Mouse (Mus musculus) embryonic facial prominence, embryonic 12.5 days (tissue): ENCODE measurements at regions not wholly inside any gene's neighbourhood (a gene's known extent, or its start where the extent isn't known, plus 50 kb on each side); places are given as distances from the start of the nearest gene placed in this dataset.

Experiments
- ATAC-seq: fragments of 200-750 bp; cut with Nextera tagmentation; 2 replicates; pipeline ENCODE4 v1.8.0; 2017; ENCODE audit not compliant: insufficient number of reproducible peaks, insufficient read depth, low FRiP score, low TSS enrichment
- H3K27ac ChIP-seq: fragments of 300-500 bp; sonication (generic); 2 replicates; pipeline ENCODE4 v1.5.1; 2016; ENCODE audit warnings: mild to moderate bottlenecking
- H3K27me3 ChIP-seq: fragments of 300-500 bp; sonication (generic); 2 replicates; pipeline ENCODE4 v1.6.1; 2016; ENCODE audit warnings: mild to moderate bottlenecking, moderate library complexity
- H3K36me3 ChIP-seq: fragments of 300-500 bp; sonication (generic); 2 replicates; pipeline ENCODE4 v1.6.1; 2016; ENCODE audit warnings: mild to moderate bottlenecking
- H3K4me1 ChIP-seq: fragments of 300-500 bp; sonication (generic); 2 replicates; pipeline ENCODE4 v1.6.1; 2016
- H3K4me2 ChIP-seq: fragments of 300-500 bp; sonication (generic); replicated peaks from 2 replicates; pipeline ENCODE4 v1.6.1; 2016; ENCODE audit warnings: mild to moderate bottlenecking, moderate library complexity
- H3K4me3 ChIP-seq: fragments of 300-500 bp; sonication (generic); 2 replicates; pipeline ENCODE4 v1.5.1; 2016; ENCODE audit warnings: mild to moderate bottlenecking
- H3K9ac ChIP-seq: fragments of 300-500 bp; sonication (generic); 2 replicates; pipeline ENCODE4 v1.6.1; 2016; ENCODE audit warnings: mild to moderate bottlenecking, moderate library complexity
- H3K9me3 ChIP-seq: fragments of 300-500 bp; sonication (generic); 2 replicates; pipeline ENCODE4 v1.6.1; 2016; ENCODE audit warnings: mild to moderate bottlenecking, moderate library complexity
- WGBS: fragments of 180-500 bp; shearing (Covaris S2); methylation state at CpG from one replicate; pipeline ENCODE4 v1.1.7; 2016; 5-methylcytosine and 5-hydroxymethylcytosine counted together

DNA sequence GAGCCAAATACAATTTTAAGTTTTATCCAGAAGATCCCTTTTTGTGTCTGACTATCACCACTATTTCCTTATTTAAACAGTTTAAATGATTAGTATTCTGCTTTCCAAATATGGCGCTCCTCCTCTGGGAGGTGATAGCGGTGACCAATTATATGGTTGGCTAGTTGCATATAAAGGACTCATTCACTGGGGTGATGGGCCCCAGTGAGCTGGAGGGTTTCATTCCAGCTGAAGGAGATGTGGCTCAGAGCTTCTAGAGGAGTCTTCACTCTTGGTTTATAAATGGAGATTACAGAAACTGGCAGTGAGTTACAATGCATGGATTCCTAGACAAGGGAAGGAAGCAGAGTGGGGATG lies 50.7 kb upstream of the Gm7361 start:
- H3K36me3 ChIP-seq = no peaks in the 10 kb centered on the region
- 44% methylated on average over 2 of the region's 2 CpGs for WGBS
- no peak for ATAC-seq
- no peak overlapping the region for H3K27ac ChIP-seq
- H3K9me3 ChIP-seq = no peaks in the 10 kb centered on the region
- no peak overlapping the region for H3K4me3 ChIP-seq
- H3K4me2 ChIP-seq = no peak overlapping the region
- no peak overlapping the region for H3K9ac ChIP-seq
- H3K27me3 ChIP-seq = no peaks in the 10 kb centered on the region
- H3K4me1 ChIP-seq = no peaks in the 10 kb centered on the region

DNA sequence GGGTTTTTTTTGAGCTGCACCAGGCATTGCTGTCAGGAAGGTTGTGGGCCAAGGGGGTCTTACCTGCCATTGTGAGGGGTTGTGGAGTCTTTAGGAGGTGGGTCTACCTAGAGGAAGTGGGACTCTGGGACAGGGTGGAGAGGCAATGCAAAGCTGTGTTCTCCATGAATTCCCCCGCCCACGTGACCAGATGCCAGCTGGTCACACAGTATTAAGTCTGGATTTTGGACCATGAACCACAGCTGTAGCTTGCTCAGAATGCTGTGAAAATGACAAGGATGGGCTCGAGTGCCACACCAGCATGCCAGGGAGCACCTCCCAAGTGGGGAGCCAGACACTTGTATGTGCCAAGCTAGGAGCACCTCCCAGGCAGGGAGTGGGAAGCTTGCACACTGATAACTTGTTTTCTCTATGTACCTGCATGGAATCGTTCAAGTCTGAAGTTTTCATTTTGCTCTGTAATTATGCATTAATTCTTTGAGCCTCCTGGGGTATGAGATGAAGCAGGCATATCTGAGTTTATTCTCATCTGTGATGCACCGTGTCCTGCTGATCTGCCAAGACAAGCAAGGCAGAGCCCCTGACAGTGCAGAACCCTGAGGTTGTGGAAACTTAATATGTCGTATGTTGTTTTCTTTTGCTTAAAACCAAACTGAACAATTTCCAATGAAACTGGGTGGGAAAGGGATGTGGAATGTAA lies 51.3 kb upstream of the Gm7361 start:
- Histone ChIP-seq H3K9ac (no peak overlapping the region), H3K27me3 (no peaks in the 10 kb centered on the region), H3K4me3 (no peak overlapping the region), H3K4me1 (no peaks in the 10 kb centered on the region), H3K4me2 (no peak overlapping the region), H3K36me3 (no peaks in the 10 kb centered on the region), H3K9me3 (no peaks in the 10 kb centered on the region), H3K27ac (no peak overlapping the region)
- no peak for ATAC-seq
- WGBS = 72% methylated on average over 6 of the region's 6 CpGs

DNA sequence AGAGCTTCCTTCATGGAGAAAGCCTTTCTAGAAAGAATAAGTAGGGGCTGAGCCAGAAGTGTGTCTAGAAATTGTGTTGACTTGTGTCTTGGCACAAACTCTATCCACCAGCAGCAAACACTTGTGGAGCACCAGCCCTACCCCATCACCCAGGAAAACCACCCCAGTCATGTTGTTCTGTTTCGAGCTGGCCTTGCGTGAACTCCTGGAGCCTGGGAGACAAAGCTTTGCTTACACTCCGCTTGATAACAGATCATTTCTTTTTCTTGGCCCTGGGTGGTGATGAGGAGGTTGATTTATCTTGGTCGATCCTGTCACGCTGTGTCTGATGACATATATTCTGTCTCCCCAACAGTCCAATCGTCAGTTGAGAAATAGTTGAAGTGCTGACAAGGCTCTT lies 55.0 kb upstream of the Gm7361 start:
- H3K4me1 ChIP-seq = no peaks in the 10 kb centered on the region
- ATAC-seq = no peak
- H3K4me3 ChIP-seq = no peak overlapping the region
- no peaks in the 10 kb centered on the region for H3K27me3 ChIP-seq
- no peak overlapping the region for H3K9ac ChIP-seq
- H3K9me3 ChIP-seq = no peaks in the 10 kb centered on the region
- no peak overlapping the region for H3K4me2 ChIP-seq
- no peak overlapping the region for H3K27ac ChIP-seq
- no peaks in the 10 kb centered on the region for H3K36me3 ChIP-seq
- WGBS = 91% methylated on average over 6 of the region's 6 CpGs

DNA sequence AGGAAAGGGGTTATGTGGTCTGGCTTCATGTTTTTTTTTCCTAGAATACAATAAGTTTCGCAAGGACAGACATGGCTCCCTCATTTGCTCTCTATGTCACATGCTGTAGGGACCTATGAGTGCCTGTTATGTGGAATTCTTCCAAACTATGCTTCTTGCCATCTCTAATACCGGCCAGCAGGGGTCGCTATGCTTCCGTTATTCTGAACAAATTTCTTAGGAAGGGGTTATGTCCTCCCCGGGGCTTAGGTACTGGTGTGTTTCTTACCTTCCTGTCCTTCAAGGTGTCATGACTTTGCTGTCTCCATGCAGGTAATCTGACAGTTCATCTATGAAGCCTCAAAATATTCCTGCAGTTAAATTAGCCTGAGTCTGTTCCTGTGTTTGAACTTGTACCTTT lies 68.1 kb upstream of the Gm7361 start:
- Histone ChIP-seq H3K27me3 (no peaks in the 10 kb centered on the region), H3K4me1 (no peaks in the 10 kb centered on the region), H3K9me3 (no peaks in the 10 kb centered on the region), H3K36me3 (no peaks in the 10 kb centered on the region), H3K27ac (no peak overlapping the region), H3K9ac (no peak overlapping the region), H3K4me2 (no peak overlapping the region), H3K4me3 (no peak overlapping the region)
- 19% methylated on average over 5 of the region's 5 CpGs for WGBS
- no peak for ATAC-seq

DNA sequence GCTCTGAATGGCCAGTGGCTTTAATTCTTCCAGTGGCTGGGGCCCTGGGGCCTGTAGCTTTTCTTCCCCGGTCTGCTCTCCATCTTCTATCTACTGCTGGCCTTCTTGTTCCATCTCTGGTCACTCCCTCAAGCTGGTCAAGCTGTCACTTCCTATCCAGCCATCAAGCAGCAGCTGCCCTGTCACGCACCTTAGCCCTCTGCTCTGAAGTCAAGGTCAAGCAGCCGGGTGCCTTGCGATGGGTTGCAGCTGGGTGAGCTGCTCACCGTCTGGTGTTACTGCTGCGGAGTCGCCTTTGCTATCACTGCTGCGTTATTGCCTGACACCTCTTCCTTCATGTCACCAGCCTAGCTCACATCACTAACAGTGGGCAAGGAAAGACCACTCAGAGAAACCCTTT lies 66.0 kb upstream of the Gm10220 start:
- Histone ChIP-seq H3K27me3 (no peaks in the 10 kb centered on the region), H3K4me3 (no peak overlapping the region), H3K4me1 (no peaks in the 10 kb centered on the region), H3K9ac (no peak overlapping the region), H3K9me3 (no peaks in the 10 kb centered on the region), H3K36me3 (no peaks in the 10 kb centered on the region), H3K27ac (no peak overlapping the region), H3K4me2 (no peak overlapping the region)
- no peak for ATAC-seq
- 69% methylated on average over 8 of the region's 8 CpGs for WGBS

DNA sequence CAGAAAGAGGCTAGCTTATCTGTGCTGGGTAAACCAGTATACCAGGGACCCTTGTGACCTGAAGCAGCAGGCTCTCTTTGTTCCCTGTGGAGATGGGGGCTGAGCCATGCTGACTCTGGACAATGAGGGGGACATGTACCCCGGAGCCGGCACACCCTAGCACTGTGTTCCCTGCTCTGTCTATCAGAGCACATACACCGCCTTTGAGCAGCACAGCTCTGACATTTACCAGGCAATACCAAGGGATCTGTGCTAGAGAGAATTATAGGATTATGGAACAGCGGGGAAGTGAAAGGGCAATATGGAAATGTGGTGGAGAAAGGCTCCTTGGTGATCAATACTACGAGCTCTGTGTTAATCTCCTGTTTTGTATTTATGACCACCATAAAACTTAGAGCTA lies 64.2 kb upstream of the Gm10220 start:
- ATAC-seq = no peak
- no peak overlapping the region for H3K9ac ChIP-seq
- 23% methylated on average over 5 of the region's 5 CpGs for WGBS

DNA sequence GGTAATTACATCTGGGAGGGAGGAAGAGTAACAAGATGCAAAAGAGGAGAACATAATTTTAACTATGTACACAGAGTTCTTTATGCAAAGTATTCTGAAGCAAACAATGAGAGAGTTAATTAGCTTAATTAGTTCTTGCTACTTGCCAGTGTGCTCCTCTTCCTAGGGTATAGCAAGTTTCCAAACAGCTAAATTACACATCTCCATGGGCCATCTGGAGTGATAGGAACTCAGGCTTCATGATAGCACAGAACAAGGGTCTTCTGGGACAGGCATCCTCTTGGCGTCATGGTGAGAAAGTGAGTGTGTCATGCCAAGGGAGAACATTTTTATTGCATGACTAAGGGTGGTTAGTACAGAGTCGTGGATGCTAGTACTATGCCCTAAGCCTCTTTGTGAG lies 54.8 kb upstream of the Gm10220 start:
- no peak for ATAC-seq
- H3K4me1 ChIP-seq = no peaks in the 10 kb centered on the region
- H3K36me3 ChIP-seq = no peaks in the 10 kb centered on the region
- no peak overlapping the region for H3K9ac ChIP-seq
- WGBS = 87% methylated on average over 2 of the region's 2 CpGs
- H3K9me3 ChIP-seq = no peaks in the 10 kb centered on the region
- no peaks in the 10 kb centered on the region for H3K27me3 ChIP-seq
- no peak overlapping the region for H3K4me2 ChIP-seq
- no peak overlapping the region for H3K27ac ChIP-seq
- no peak overlapping the region for H3K4me3 ChIP-seq

More for the DNA sequence above, 64.2 kb upstream of the Gm10220 start:
- no peaks in the 10 kb centered on the region for H3K27me3 ChIP-seq
- no peak overlapping the region for H3K4me3 ChIP-seq
- no peaks in the 10 kb centered on the region for H3K36me3 ChIP-seq
- H3K4me2 ChIP-seq = no peak overlapping the region
- no peaks in the 10 kb centered on the region for H3K9me3 ChIP-seq
- H3K4me1 ChIP-seq = no peaks in the 10 kb centered on the region
- H3K27ac ChIP-seq = no peak overlapping the region

DNA sequence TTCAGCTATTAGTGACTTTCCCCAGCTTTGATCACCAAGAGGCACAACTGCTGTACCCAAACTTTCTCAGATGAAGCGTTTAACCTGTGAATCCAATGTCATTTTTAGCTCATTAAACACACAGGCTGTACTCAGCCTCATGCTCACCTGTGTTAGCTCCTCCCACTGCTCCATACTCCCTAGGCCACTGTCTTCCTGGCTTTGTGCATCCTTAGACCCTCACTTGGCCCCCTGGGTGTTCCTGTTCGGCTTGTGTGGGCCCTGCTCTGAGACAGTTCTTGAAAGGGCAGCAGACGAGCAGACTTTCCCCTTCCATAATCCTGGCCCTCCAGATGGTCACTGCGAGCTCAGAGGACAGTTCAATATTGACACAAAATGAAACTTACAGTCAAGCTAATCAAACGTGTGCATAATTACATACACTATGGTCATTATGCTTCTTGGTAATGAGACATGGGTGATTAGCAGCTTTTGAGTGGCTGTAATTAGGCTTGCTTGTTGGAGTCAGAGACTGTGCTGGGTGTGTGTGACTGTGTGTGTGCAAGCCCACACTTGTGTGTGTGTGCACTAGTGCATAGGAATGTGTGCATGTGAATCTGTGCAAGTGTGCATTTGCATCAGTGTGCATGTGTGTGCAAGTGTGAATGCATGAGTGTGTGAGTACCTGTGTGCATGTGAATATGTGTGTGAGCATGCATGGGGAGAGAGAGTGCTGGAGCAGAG lies 50.6 kb upstream of the Gm10220 start:
- no peak overlapping the region for H3K4me3 ChIP-seq
- no peak overlapping the region for H3K27ac ChIP-seq
- 68% methylated on average over 5 of the region's 5 CpGs for WGBS
- 0 out of 2 replicates have a peak, but pooled peaks have one; percentile 41 for ATAC-seq
- no peak overlapping the region for H3K9ac ChIP-seq
- H3K4me2 ChIP-seq = no peak overlapping the region
- no peaks in the 10 kb centered on the region for H3K36me3 ChIP-seq
- no peaks in the 10 kb centered on the region for H3K27me3 ChIP-seq
- no peaks in the 10 kb centered on the region for H3K9me3 ChIP-seq
- no peaks in the 10 kb centered on the region for H3K4me1 ChIP-seq

DNA sequence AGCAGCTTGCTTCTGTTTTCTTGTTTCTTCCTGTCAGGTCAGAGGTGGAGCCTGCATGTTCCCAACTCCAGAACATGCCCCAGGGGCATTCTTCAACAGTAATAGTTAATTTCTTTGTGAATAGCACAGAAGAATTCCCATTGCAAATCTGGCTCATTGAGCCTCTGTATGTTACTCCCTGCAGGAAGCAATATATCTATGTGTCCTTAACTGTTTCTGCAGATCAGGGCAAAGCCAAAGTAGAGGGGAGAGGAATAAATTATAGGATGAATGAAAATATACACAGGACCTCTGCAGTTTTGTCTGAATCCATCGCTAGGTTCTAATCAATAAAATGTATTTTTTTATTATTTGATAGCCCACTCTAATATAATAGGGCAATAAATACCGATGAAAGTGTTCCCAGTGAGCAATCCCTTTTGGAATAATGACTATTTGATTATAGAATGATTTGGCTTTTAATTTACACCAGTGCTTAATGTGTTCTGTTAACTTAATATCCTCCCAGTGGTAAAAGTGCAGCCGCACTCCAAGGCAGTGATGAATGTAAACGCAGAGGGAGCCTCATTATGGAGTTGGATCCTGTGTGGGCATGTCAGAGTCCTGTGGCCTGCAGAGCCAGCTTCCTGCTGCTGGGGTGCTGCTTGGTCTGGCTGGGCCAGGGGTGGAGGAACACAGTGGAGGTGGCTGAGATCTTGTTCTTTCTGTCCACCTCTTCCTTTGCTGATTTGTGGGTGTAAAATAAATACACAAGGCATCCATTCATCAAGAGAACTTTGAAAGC lies 49.7 kb upstream of the Gm10220 start:
- no peak for ATAC-seq
- Histone ChIP-seq H3K4me3 (no peak overlapping the region), H3K9me3 (no peaks in the 10 kb centered on the region), H3K9ac (no peak overlapping the region), H3K4me1 (no peaks in the 10 kb centered on the region), H3K4me2 (no peak overlapping the region), H3K27ac (no peak overlapping the region), H3K36me3 (no peaks in the 10 kb centered on the region), H3K27me3 (no peaks in the 10 kb centered on the region)
- WGBS = 72% methylated on average over 4 of the region's 4 CpGs
